Mouse (Mus musculus): Measurements from ENCODE around the gene Ndufb11. TPM values are rescaled to one million over a fixed set of nuclear protein-coding genes. Genes with fewer than 3 reads are reported as not detected.

The Ndufb11 gene
- polyA plus RNA-seq, 1 experiment from 2014 or later = 493 TPM

DNA sequence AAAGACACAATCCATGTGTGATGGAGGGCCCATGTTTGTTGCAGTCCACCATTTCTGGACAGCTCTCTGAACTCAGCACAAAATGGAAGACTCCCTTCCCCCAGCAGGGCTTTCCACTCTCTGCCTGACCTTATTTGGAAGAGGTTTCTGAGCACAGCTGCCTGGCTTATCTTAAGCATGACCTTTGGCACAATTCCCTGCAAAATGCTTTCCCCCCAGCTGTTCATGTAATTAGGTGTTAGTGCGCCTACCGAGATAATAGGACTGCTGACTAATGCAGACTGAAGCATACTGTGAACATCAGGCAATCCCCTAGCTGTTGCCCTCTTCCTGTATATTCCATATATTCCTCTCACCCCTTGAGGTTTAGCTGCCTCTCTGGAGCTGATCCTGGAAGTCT, 46.4 kb downstream of the Ndufb11 start:
- no peak overlapping the region for H3K9ac ChIP-seq (ENCODE audit: low read length)
- no peaks in the 10 kb centered on the region for H3K36me3 ChIP-seq (ENCODE audit: control insufficient read depth, insufficient read depth, low read length)
- H3K4me1 ChIP-seq (ENCODE audit: control insufficient read depth in 2 of 2, insufficient read depth in 2 of 2, low read length in 2 of 2) = 0 out of 4 replicates have a peak, but pooled peaks cover 0 to 3% of the 10 kb centered on the region in 2 experiments
- no peaks in the 10 kb centered on the region for H3K9me3 ChIP-seq (ENCODE audit: control insufficient read depth, low read length)
- H3K4me2 ChIP-seq (ENCODE audit: low read length) = no peak overlapping the region
- H3K4me3 ChIP-seq (ENCODE audit: control insufficient read depth in 1 of 2, insufficient read depth in 1 of 2, low read depth in 1 of 2, low read length in 2 of 2) = no peak overlapping the region
- 22% methylated on average over 2 of the region's 2 CpGs for WGBS
- ATAC-seq (ENCODE audit: insufficient number of reproducible peaks, insufficient read depth, low FRiP score, low read depth) = peak; percentile 73
- H3K27me3 ChIP-seq (ENCODE audit: control insufficient read depth, insufficient read depth, low read length) = no peaks in the 10 kb centered on the region
- H3K27ac ChIP-seq (replicated peaks in 1 of 2; ENCODE audit: control insufficient read depth in 1 of 2, insufficient read depth in 1 of 2, low read depth in 2 of 2, low read length in 2 of 2) = peak overlapping the region; percentile 46 to 50

Other genes with a start within 250 kb of the Ndufb11 start
- gene Jade3, start 191.9 kb downstream of the Ndufb11 start, polyA plus RNA-seq (2014; fragmentation: Nextera tagmentation; extraction: Ambion mirVana) = 3.5 and 3.9 TPM in 2 replicates
- 1.3 and 1.7 TPM in 2 replicates for gene Rgn, start 67.8 kb downstream of the Ndufb11 start, polyA plus RNA-seq (2014; fragmentation: Nextera tagmentation; extraction: Ambion mirVana)
- 32.9 and 33.9 TPM in 2 replicates for gene Rbm10, start 116 bp downstream of the Ndufb11 start, polyA plus RNA-seq (2014; fragmentation: Nextera tagmentation; extraction: Ambion mirVana)
- gene Uba1, start 40.7 kb upstream of the Ndufb11 start, polyA plus RNA-seq (2014; fragmentation: Nextera tagmentation; extraction: Ambion mirVana) = 143 and 144 TPM in 2 replicates
- 71.3 and 85.2 TPM in 2 replicates for gene Cdk16, start 70.3 kb upstream of the Ndufb11 start, polyA plus RNA-seq (2014; fragmentation: Nextera tagmentation; extraction: Ambion mirVana)
- gene Usp11, start 86.3 kb upstream of the Ndufb11 start, polyA plus RNA-seq (2014; fragmentation: Nextera tagmentation; extraction: Ambion mirVana) = 33.6 and 34.5 TPM in 2 replicates
- 95.2 and 95.7 TPM in 2 replicates for gene Araf, start 180.2 kb upstream of the Ndufb11 start, polyA plus RNA-seq (2014; fragmentation: Nextera tagmentation; extraction: Ambion mirVana)